Mouse (Mus musculus): ENCODE results near the gene Slc22a4.
"Not testable (repeated sequence)": the region's sequence is repeated elsewhere in the genome, so short reads cannot be mapped to it uniquely, and the experiment has no call there.

Slc22a4 gene

DNA sequence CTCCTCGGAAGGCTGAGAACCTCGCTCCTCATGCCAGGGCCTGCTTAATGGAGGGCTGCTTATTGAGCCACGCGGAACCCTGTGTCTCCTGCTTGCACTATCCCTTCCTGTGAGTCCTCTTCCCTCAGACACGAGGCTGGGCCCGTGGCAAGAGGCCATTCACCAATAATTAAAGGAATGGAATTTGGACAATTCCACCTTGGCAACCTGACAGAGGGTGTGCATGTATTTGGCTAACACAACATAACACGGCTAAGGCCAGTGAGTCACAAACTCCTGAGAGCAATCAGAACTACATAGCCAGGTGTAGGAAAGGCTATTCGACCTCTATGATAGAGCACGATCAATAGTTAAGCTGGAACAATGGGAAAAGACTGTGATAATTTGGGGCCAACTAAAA lies 23.7 kb downstream of the Slc22a4 start:
- no peak for DNase-seq

DNA sequence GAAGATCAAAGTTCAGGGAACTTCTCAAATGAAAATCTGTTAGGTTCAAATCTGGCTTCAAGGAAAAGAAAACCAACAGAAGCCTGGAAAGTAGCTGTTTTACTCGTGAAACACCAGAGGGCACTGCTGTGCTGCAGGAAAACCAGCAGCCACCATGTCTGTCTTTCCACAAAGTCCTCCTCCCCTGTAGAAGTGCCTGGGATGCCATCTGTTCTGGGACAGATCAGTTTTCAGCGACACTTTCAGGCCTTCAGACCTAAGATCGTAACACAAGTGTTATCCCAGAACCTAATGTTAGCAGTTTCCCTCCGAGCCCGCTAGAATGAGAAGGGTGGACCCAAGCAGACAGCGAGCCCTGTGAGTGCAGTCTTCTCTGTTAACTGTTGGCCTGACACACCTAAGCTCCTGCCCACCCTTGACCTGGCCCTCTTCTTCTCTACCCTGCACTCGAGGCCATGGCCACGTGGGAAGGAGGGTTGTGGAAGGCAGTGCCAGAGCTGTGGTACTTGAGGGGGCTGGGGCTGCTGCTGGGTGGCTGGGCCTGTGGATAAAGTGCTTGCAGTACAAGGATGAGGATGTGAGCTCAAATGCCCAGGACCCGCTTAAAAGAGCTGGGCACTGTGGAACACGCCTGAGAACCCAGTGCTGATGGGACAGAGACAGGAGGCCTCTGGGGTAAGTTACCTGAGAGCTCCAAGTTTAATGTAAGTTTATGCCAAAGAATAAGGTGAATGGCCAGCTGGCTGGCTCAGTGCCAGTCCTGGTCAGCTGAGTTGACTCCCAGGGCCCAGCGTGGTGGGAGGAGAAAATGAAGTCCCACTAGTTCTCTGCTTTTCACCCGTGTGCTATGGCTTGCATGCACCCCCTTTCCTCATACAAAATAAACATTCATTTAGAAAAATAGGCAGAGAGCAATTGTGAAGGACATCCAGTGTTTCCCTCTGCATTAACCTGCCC lies 24.9 kb downstream of the Slc22a4 start:
- not testable (repeated sequence) for DNase-seq

DNA sequence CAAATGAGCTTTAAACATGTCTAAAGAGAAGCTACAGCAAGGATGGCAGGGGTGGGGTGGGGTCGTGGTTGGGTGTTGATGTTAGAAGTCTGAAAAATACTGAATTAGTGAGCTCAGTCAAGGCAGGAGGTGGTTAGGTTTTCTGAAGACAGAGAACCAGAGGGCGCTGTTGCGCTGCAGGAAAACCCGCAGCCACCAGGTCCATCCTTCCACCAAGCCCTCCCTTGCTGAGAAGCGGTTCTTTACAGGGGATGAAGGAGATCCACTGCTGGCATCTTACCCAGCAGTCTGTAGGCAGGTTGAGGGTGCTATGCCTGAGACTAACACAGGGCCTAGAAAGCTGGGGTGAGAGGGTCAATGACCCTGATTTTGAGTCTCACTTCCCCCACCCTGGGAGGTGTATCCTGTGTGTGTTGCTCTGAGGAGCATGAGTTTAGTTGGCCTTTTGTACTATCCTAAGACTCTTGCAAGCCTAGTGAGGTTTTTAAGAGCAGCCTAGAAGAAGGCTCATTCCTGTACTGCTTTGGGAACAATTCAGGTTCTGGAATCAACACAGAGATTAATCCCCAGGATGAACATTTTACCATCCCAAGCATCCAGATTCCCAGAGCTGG lies 25.6 kb downstream of the Slc22a4 start:
- DNase-seq: peak; percentile 53

DNA sequence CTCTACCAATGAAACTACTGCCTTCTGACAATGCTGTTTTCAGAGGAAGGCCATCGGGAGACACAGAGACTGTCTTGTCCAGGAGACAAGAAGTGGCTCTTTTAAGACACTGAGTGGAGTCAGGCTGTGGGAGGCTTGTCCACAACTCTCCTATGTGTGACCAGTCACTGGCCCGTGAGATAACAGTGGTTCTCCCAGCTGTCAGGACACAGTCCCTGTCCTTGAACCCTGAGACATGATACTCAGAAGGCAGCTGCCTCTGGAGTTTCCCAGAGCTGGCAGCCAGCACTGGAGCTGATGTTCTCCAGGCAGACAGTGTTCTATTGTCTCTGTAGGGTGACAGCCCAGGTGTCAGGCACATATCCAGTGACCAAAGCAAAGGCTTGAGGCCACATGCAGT lies 30.2 kb downstream of the Slc22a4 start:
- no peak for DNase-seq

DNA sequence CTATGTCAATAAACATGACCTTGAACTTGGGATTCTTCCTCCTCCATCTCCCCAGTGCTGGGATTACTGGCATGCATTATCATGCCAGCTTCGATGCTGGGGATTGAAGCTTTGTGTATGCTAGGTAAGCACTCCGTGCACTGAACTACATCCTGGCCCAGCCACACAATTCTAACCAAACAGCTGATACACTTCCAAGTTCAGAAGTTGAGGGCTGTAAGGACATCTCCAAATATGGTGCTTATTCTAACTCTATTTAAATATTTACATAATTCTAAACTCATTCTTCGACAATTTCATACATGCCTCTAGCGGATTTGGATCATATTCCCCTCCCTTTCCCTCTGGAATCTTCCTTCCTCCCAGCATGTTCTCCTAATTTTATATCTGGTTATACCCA lies 35.6 kb downstream of the Slc22a4 start:
- DNase-seq: no peak

DNA sequence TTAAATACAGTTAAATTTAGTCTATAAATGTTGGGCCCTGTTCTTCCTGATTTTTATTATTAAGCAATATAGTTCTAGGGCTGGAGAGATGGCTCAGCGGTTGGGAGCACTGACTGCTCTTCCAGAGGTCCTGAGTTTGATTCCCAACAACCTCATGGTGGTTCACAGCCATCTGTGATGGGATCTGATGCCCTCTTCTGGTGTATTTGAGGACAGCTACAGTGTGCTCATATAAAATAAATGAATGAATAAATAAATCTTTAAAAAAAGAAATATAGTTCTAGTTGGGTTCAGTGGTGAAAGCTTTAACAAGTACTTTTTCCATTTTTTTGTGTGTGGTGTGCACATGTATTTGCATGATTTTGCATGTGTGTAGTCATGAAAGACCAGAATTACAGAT lies 38.7 kb downstream of the Slc22a4 start:
- no peak for DNase-seq

DNA sequence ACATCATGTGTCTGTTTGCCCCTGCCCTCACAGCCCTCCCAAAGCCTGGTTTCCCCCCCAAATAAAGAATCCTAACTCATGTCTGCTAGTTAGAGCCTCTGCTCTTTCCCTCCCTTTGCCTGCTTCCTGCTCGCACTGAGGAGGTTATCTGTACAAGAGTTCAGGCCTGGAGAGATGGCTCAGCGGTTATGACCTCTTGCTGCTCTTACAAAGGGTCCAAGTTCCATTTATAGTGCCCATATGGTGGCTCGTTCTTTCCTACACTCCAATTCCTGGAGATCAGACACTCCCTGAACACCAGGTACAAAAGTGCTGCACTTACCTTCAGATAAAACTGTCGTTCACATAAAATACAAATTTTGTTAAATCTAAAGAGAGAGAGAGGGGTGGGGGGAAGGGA lies 39.8 kb downstream of the Slc22a4 start:
- DNase-seq: no peak

DNA sequence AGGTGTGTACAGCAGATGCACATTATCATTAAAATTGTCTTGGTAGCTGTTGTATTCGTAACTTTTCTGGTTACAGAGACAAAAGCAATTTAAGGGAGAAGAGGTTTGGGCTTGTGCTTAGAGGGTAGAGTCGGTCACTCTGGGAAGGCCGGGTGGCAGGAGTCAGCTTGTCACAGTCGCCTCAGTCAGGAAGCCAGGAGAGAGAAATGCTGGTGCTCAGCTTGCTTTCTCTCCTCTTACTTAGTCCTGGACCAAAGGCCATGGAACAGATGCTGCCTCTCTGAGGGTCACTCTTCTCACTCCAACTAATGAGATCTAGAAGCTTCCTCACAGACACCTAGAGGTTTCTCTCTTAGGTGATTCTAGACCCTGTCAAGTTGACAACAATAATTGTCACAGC lies 46.5 kb downstream of the Slc22a4 start:
- no peak for DNase-seq

DNA sequence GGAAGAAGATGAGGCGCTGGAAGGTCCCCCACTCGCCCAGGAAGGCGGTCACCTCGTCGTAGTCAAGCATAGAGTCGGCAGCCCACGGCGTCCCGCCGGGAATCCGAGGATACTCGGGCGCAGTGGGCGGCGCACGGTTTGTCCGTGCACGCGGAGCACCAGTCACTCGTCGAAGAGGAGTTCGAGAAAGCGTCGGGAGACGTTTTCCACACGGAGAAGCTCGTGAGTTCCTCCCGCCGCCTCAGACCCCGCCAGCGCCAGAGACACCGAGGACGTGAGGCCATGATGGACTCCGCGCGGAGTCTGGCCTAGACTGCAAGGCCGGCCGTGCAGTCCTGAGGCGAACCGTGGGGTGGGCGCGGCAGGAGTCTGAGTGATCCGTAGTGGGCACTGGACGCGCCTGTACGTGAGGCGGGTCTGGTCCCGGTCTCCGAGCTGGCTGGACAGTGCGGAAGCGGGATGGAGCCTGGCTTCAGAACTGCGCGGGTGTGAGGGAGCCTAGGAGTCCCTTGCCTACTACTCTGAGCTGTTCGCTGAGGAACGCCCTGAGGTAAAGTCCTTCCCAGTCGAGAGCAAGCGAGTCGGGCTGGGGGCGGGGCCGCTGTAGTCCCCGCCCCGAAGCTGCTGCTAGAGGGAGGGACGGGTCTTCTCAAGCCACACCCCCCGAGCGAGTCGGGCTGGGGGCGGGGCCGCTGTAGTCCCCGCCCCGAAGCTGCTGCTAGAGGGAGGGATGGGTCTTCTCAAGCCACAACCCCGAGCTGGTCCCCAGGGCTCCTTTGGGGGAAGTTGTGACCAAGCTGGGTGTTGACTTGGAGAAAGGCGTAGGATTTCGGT lies 47.9 kb downstream of the Slc22a4 start, which contains the start of gene Slc22a21:
TSS of gene Slc22a21 (minus strand) at position 545 of the 834 bp plus-strand sequence.
- peak; percentile 67 for DNase-seq

DNA sequence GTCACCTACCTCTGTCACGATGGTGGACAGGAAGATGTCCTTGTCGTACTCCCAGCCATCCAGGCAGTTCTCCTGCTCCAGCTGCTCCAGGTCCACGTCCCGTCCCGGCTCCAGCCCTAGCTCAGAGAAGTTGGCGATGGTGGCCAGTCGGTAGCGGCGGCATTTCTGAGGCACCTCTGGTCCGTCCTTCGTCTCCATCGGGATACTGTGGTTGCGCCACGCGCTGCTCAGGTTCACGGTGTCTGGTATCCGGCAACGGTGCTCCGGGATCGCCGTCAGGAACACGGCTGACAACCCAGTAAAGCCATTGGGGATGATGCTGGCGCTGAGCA lies 48.5 kb downstream of the Slc22a4 start:
- not testable (repeated sequence) for DNase-seq

DNA sequence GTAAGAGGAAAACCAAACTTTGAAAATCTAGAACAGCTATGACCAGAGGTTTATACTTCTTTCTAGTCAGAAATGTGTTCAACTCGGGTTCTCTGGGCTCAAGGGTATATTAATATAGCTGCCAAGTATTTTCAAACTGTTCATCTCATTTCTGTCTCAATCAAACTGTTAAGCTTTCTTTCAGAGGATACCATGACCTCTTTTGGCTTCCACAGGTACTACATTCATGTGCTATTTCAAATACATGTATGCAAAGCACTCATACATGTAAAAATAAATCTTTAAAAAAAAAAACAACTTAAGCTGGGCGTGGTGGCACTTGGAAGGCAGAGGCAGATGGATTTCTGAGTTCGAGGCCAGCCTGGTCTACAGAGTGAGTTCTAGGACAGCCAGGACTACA lies 50.2 kb downstream of the Slc22a4 start:
- no peak for DNase-seq

DNA sequence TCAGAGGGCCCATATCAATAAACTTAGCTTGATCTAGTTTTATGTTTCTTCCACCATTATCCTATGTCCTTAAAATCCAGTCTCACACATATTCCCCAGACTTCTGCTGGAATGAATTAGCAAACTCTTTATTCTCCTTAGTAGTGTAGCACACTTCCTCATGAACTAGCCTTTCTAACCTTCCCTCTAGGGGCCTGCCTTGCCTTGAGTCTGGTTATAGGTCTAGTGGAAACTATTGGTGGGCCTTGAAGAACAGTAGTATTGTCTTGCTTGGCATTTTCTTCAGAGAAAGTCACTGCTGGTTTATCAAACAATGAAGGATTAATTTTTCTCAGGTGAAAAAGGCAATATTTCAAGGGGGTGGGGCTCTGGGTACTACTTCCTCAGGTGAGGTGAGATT lies 52.3 kb downstream of the Slc22a4 start:
- no peak for DNase-seq

DNA sequence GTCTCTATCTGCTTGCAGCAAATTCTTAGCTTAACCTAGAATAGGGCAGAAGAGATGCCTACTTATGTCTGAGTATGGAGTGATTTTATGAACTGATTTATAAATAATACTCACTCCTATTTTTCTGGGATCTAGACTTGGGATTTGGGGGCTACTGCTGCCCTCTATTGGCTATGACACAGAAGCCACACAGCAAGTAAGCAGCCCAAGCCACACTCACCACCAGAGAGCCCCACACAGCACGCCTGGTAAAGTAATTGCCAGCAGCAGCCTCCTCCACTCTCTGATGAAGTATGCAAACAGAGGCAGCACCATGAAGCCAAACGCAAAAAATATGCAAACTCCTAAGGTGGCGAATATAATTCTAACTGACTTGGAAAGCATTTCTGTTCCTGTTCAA lies 68.9 kb downstream of the Slc22a4 start:
- DNase-seq: no peak

DNA sequence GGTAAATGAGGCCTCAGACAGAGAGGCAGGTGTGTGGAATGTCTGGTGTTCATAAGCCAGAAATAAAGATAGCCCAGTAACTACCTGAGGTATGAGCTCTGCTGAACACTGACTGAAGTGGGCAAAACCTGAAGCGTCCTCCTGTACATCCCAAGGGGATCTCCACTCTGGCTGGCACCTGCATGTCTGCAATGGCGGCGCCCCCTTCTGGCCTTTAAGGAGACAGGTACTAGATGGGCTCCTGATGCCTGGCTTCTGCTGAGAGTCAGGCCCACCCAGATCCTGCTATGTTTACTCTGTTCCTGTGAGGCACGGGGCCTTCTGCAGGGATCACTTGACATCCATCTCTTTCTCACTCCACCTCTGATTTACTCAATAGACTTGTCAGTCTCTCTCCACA lies 69.7 kb downstream of the Slc22a4 start:
- DNase-seq: not testable (repeated sequence)

DNA sequence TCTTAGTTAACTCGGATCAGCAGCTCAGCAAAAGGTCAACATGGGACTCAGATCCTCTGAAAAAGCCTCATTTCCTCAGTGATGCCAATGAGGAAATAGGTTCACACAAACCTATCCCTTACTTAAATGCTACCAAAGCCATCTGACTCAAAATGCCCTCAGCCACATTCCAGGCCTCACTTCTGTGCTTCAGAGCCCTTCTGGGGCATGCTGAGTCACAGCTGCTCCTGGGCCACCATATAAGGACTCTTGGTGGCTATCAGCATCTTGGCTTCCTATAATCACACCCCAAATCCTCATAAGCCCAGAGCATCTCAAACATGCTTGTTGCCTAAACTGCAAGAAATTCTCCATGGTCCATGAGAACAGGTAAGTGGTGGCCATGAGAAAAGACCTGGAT lies 71.3 kb downstream of the Slc22a4 start:
- DNase-seq: no peak

DNA sequence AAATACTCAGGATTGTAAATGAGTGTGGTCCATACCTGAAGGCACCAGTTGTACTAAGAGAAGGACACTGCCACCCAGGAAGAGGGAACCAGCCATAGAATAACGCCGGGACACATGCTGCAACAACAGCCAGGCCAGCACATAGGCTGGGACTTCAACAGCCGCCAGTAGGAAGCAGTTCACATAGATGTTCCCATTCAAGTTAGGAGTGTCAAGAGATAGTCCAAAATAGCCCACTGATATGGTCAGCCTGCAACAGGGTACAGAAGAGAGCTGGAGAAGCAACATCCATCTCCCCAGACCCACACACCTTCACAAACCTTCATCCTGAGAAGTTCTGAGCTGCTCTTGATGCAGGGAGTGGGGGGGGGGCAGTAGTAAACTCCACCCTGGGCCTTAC lies 73.2 kb downstream of the Slc22a4 start:
- no peak for DNase-seq

DNA sequence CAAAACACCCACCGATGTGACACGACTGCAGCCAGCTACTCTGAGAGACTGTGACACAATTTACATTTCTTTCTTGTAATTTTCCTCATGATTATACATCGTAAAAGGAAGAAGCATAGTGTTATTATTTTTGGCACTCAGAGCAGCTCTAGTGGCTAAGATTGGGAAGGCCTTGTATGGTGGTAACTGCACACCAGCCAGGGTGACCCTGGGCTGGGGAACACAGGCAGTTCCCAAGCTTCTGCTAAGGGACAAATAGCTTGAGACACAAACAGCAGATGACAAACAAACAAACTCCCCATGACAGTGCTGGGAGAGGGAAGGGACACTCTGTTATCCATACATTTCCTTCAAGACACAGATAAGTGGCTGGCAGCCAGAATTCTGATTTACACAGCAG lies 77.8 kb downstream of the Slc22a4 start:
- not testable (repeated sequence) for DNase-seq

All from layer of hippocampus, adult 9-11 months (tissue).